Mouse (Mus musculus): ENCODE results near the gene Gm10260.

Gene Gm10260

GRCm38 (mm10) chr13:97768046-97768682 is 7.7 kb upstream of the Gm10260 start:
- no peak for DNase-seq

DNA sequence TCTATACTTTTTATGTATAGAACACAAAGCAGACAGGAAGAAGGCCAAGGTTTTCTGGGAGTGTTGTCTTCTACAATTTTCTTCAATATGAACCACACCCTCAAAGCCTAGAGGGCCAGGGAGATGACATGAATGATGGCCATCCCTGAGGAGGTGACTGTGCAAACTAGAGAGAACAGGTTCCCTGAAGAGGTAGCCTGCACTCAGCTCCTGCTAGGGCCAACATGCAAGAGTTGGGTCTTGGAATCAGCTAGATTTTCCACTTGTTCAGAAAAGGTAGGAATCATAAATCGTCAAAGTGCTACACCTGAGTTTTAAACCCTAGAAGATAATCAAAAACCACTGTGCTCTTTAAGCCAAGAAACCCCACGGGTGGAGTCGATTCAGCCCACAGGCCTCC is 6.2 kb upstream of the Gm10260 start:
- DNase-seq, result no peak

DNA sequence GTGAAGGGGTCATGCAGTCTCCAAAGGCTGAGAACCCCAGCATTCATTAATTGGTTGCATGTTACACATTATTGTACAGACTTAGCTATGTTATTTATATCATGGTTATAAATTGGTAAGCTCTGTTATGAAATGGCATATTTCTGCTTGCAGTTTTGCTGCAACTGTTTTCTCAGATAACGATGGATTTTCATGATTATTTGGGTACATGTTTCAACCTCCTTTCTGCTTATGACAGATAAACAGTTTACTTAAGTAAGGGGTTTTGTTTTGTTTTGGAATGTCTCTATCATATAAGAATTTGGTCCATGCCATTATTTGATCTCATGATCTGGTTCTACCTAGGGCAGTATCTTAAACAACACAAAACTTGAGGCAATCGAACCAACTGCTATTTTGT is 5.5 kb upstream of the Gm10260 start:
- no peak for DNase-seq

- no peak for DNase-seq
These were observed 3.6 kb upstream of the Gm10260 start for GRCm38 (mm10) chr13:97764067-97764466.

- DNase-seq, result no peak
These were observed 3.0 kb upstream of the Gm10260 start for GRCm38 (mm10) chr13:97763436-97763835.

DNA sequence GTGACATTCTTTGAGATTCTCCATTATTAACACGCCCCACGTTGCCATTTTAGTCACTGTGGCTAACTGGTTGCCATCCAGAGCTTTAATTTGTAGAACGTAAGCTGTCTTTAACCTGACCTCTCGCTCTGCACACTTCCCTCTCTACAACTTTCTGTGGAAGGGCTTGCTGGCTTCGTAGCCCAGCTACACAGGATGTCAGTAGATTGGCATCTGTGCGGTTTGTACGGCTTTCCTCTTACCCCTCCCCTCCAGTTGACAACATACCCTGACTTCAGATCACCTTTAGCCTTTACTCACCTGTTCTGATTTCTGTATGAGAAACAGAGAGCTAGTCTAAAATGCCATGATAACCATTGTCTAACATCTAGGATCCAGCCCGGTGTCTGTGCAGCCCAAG is 1.7 kb upstream of the Gm10260 start:
- no peak for DNase-seq

DNA sequence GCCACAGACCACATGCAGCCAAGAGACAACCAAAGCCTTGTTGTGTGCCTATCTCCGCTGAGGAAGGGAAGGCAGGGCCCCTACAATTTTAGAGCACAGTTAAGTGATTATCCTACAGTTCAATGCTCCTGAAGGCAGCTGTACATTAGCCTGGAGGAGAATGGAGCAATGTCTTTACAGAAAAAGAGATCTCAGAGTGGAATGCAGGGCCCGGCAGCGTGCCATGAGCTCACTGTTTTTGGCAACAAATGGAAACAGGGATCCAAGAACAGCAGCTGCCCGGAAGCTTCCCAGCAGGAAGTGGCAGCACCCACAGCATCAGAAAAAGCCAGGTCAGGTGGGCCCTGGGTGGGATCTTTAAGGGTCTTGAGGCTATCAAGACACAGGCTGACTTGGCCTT is 3.4 kb downstream of the Gm10260 start:
- no peak for DNase-seq

- no peak for DNase-seq
These were observed 4.3 kb downstream of the Gm10260 start for GRCm38 (mm10) chr13:97756091-97756490.

DNA sequence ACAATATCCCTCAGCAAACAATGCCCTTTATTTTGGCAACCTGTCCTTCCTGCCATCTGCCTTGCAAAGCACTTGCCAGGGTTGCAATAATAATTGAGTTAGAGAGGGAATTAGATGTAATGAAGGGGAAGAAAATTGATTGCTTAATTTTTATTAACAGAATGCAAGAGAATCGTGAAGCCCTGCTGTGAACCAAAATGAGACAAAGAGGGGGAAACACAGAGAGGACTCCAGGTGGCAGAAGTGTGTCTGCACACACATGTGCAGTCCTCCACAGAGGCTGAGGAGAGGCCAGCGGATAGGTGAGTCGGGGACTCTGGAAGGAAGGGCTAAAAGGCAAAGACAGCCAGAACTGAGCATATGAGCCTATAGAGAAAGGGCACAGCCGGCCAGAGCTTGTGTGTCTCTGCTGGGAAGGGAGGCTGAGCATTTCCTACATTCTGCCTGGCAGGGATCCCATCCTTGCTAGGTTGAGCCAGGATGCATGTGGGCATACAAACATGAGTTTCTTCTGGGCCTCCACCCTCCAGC is 9.5 kb downstream of the Gm10260 start:
- peak; percentile 65 for DNase-seq

GRCm38 (mm10) chr13:97747037-97747860 is 13.2 kb downstream of the Gm10260 start:
- DNase-seq, result no peak

GRCm38 (mm10) chr13:97744669-97745068 is 15.8 kb downstream of the Gm10260 start:
- no peak for DNase-seq

- no peak for DNase-seq
These were observed 16.4 kb downstream of the Gm10260 start for GRCm38 (mm10) chr13:97744036-97744435.

DNA sequence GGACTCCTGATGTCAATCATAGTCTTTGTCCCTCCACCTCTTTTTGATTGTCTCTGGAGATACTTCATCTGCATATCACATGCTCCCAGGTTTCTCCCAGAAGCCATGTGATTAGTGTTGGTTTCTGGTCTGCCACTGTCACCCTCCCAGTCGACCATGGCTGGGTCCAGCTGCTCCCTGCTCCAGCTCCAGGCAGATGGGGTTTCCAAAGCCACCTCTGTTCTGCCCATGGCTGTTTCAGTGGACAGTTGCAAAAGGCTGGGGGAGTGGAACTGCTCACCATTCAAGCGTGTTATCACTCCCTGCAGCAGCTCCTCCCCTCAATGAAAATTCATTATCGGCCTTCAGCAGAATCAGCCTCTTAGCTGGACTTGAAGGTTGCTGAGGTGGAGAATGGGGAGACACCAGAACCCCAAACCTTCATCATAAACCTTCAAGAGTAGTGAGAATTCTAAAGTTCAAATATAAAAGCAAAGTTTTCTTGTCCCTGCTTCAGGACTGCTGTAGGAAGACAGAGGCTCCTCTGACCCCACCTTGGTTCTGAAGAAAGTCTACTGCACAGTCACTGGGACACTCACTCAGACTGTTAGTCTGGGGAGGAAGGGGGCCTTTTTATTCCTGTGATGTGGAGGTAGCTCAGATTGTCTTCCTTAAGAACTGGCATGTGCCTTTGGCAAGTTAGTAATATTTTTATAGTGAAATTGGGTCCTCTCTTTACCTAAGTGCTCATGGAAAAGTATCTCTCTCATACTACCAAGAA is 17.0 kb downstream of the Gm10260 start:
- DNase-seq, result no peak

DNA sequence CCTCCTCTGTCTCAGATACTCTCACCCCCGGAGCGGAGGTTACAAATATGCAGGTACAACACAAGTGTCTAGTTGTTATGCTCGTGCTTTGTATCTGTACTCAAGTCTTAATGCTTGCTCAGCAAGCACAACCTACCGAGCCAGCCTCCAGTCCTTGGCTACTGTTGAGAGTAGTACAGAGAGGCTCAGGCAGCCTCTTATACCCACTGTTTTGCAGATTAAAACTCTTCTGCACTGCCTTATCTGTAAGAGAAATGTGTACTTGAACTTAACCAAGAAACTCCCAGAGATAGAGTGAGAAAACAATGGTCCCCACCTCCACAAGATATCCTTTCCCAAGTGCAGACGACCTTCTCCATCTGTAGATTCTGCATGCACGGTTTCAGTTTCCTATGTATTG is 24.5 kb downstream of the Gm10260 start:
- DNase-seq, result no peak

GRCm38 (mm10) chr13:97734760-97735159 is 25.7 kb downstream of the Gm10260 start:
- no peak for DNase-seq

DNA sequence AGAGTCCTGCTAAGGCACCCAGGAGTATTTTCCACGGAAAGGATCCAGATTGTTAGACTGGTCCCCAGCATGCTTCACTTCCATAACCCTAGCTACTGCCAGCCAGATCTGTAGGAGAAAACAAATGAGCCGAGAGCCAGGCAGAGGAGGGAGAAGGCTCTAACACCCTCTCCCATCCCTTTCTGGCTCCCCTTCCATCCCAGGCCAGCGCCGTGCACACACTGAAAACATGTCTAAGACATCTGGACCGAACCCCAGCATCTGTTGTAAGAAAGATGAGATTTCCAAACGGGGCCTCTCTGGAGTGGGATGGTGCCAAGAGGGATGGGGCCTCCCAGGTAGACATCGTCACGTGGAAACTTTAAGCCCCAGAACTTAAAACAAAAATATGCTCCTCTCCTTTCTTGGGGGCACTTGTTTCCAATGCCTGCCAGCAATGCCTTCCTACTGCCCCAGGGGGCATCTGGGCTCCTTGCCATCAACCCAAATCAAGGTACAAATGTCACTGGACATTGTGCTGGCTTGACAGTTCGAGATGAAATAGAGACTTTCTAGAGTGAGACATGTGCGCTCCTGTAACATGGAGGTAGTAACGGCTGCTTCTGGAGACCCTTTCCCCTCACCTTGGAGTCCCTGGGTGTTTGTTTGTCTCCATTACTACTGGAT is 35.1 kb downstream of the Gm10260 start:
- no peak for DNase-seq

DNA sequence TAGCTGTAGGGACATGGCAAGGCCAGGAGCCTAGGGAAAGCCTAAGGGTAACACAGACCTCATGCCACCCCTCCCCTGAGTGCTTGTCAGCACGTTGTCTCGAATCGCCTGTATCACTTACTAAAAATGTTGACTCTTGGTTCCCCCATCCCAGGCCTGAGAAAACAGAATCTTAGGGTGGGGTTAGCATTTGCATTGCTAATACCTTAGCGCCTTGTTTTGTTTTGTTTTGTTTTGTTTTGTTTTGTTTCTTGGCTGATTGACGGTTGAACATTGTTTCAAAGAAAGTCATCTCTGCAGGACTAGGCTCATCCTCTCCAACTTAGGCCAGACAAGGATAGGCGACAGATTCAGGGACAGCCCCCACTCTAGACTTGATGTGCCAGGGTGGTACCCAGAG is 35.9 kb downstream of the Gm10260 start:
- DNase-seq, result no peak

DNA sequence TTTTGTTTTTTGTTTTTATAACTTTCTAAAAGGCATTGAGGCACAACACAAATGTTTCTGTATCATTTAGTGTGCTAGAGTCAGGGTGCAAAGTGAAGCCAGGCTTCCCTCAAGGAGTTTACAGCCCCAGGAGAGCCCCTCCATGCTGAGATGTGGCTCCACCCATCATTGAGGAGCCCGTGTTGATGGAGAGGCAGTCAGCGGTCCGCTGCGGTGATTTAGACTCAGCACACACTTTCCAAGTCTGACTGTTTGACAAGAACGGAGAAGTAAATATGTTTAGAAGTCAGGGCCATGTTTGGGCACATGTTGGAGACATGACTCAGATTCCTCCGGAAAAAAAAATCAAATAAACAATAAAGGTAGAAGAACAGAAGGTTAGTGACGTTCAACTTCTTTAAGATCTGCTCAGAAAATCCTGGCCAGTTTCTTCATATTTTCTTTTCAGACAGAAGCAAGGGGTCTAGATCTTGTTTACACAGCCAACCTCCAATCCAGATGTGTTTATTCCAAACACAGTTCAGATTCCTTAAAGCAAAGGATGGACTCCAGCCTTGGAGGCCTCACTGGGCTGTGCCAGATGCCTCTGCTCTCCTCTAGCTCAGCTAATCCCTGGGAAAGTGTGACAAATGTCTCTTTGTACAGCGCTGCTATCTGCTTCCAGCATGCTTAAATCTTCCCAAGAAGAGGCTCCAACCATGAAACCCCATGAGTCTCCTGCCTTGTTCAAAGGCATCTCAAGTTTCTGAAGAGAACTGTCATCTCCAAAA is 47.7 kb downstream of the Gm10260 start:
- no peak for DNase-seq

- DNase-seq, result no peak
These were observed 48.9 kb downstream of the Gm10260 start for GRCm38 (mm10) chr13:97711510-97711909.
